Mouse (Mus musculus) cerebellum, adult 2 months (tissue): ENCODE measurements around the gene AA986860. TPM values are rescaled to one million over a fixed set of nuclear protein-coding genes. Genes with fewer than 3 reads are reported as not detected.

Experiments used
- DNase-seq, 2 experiments: peaks; one replicate each; pipeline ENCODE4 v3.0.0; 2021
- H3K27ac ChIP-seq: fragments of 200-500 bp; 2 replicates; pipeline ENCODE4 v1.5.1; 2012; ENCODE audit warnings: low read length, control low read depth, inconsistent platforms; ENCODE audit not compliant: insufficient read depth
- H3K27me3 ChIP-seq: fragments of 200-500 bp; 2 replicates; pipeline ENCODE4 v1.6.1; 2012; ENCODE audit warnings: inconsistent platforms, mild to moderate bottlenecking, low read length, moderate library complexity; ENCODE audit not compliant: control insufficient read depth, insufficient read depth
- H3K4me1 ChIP-seq: fragments of 200-500 bp; 2 replicates; pipeline ENCODE4 v1.6.1; 2011; ENCODE audit warnings: low read length; ENCODE audit not compliant: control insufficient read depth, insufficient read depth
- H3K4me3 ChIP-seq: fragments of 200-500 bp; replicated peaks from 2 replicates; pipeline ENCODE3; 2011; ENCODE audit warnings: mild to moderate bottlenecking, low read depth, low read length, control low read depth; ENCODE audit not compliant: insufficient read depth
- CTCF ChIP-seq: fragments of 200-500 bp; IDR thresholded peaks from 2 replicates; pipeline ENCODE4 v1.5.1; 2011; ENCODE audit warnings: low read depth, mild to moderate bottlenecking, control low read depth, low read length, moderate library complexity, borderline replicate concordance; ENCODE audit not compliant: insufficient read depth
- POLR2A ChIP-seq: fragments of 200-500 bp; IDR thresholded peaks from 2 replicates; pipeline ENCODE4 v1.6.1; 2011; ENCODE audit warnings: low read length, control low read depth, borderline replicate concordance; ENCODE audit not compliant: insufficient read depth
- WGBS: fragments of 180-500 bp; shearing (Covaris S2); methylation state at CpG from one replicate; pipeline ENCODE4 v1.1.7; 2018; 5-methylcytosine and 5-hydroxymethylcytosine counted together
- polyA plus RNA-seq: library from polyadenylated mRNA; depleted of rRNA; stranded (reverse); fragments of >200 nt; gene quantifications from 2 replicates; pipeline ENCODE4 v1.2.3, GENCODE M21; 2012

The AA986860 gene
- polyA plus RNA-seq, 1 experiment: 2.9 TPM

DNA sequence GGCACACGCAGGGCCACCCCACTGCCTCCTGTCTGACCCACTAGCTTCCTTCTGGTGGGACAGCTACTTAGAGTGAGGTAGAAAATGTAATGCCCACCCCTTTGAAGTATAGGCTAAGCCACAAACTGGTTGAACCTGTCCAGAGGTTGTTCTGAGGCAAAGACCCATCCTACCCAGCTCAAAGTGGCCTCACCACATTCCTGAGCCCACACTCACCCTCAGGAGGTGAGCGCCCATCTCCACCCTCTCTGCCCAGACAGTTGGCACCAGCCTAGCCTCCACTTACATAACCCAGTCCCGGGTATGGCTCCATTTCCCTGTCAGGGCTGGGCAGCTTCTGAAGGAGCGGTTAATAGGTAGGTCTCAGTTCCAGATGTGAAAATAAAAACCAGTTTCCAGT is 38.7 kb downstream of the AA986860 start:
- WGBS: 87% methylated on average over 4 of the region's 4 CpGs
- DNase-seq: no peak
- no peaks in the 10 kb centered on the region for H3K4me1 ChIP-seq
- no peak overlapping the region for H3K27ac ChIP-seq
- no peaks in the 10 kb centered on the region for H3K27me3 ChIP-seq
- no peak for TF ChIP-seq POLR2A
- no peak for TF ChIP-seq CTCF
- H3K4me3 ChIP-seq: no peak overlapping the region

DNA sequence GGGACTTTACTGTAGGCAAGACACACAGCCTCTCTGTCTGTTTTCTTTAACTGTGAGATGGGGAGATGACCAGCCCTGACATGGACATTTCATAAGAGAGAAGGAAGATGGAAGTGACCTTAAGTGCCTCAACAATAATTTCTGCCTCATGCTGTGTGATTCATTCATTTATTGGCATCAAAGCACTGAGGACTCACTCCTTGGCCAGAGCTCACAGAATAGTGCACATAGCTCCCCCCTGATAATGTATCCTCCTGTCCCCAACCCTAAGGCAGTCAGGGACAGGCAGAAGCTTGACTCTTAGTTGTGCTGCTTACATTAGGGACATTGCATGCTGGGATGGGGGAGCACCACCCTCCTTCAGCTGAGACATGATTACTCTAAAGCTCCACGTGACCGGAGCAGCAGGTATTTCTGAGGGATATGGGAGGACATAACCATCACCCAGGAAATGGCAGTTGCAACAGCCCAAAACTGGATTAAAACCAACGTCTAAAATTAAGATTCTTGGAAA is 39.3 kb downstream of the AA986860 start:
- DNase-seq: no peak
- H3K4me1 ChIP-seq: no peaks in the 10 kb centered on the region
- H3K4me3 ChIP-seq: no peak overlapping the region
- no peaks in the 10 kb centered on the region for H3K27me3 ChIP-seq
- WGBS: 69% methylated on average over 3 of the region's 3 CpGs
- H3K27ac ChIP-seq: no peak overlapping the region
- TF ChIP-seq CTCF (no peak), POLR2A (no peak)

DNA sequence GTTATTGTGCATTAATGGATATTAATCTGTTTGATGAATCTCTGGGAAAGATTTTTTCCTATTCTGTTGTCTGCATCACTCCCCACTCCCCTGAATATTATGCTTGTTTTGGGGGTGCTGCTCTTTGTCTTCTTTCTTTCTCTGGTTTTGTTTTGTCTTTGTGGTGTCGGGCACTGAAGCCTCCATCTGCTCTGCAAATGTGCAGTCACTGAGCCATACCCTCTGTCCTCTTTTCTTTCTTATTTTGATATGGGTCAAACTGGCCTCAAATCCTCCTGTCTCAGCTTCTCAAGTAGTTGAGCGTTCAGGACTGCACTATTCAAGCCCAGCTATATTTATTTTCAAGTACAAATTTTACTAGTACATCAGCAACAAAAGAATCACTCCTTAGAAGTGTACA is 43.5 kb downstream of the AA986860 start:
- H3K4me1 ChIP-seq: no peaks in the 10 kb centered on the region
- no peak for DNase-seq
- WGBS: 56% methylated on average over 2 of the region's 2 CpGs
- no peak overlapping the region for H3K27ac ChIP-seq
- no peak overlapping the region for H3K4me3 ChIP-seq
- H3K27me3 ChIP-seq: no peaks in the 10 kb centered on the region
- no peak for TF ChIP-seq CTCF
- TF ChIP-seq POLR2A: no peak

DNA sequence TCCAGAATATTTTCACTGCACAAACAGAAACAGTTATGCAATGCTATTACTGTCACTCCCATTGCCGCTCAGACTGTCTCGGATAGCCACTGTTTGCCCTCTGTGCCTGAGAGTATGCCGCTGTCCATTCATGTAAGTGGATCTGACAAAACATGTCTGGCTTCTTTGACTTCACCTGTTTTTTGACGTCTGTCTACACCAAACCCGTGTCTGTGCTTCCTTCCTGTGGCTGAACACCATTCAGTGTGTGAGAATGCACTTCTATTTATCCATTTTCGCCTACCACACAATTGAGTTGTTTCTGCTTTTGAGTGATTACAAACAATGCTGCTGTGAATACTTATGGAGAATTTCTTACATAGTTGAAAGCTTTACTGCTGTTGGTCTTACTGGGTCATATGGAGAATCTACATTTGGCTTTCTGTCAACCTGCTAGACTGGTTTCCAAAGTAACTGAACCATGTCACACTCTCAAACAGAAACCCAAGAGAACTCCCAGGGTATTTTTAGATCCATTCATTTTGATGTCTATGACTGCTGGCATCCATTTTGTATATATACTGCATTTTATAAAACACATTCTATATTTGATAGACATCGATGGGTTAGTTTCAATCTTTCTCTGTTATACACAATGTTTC is 44.0 kb downstream of the AA986860 start:
- 87% methylated on average over 7 of the region's 7 CpGs for WGBS

DNA sequence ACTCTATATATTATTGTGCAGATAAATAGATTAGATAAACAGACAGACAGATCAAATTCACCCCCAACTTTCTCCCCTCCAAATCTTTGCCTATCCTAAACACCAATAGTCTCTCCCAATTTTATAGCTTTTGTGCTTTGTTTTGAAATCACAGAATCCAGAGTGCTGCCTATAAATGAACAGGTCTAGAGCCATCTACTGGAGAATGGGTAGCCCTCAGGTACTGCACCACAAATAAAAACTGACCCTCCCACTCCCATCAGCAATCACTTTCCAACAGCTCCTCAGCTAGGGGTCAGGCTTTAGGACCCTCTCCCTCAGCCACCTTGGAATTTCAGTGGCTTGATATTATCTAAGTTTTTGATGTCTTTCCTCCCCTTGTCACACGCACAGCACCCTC is 44.9 kb downstream of the AA986860 start:
- Histone ChIP-seq H3K4me3 (no peak overlapping the region), H3K4me1 (no peaks in the 10 kb centered on the region), H3K27me3 (no peaks in the 10 kb centered on the region), H3K27ac (no peak overlapping the region)
- no peak for DNase-seq
- TF ChIP-seq CTCF: peak; percentile 17; the same call in 1 of the 2 replicates
- TF ChIP-seq POLR2A: no peak
- 79% methylated on average over 1 of the region's 1 CpGs for WGBS

More for the DNA sequence above, 44.0 kb downstream of the AA986860 start:
- no peak for DNase-seq
- H3K4me1 ChIP-seq: no peaks in the 10 kb centered on the region
- H3K4me3 ChIP-seq: no peak overlapping the region
- TF ChIP-seq POLR2A: no peak
- no peak for TF ChIP-seq CTCF
- H3K27ac ChIP-seq: no peak overlapping the region
- H3K27me3 ChIP-seq: no peaks in the 10 kb centered on the region

DNA sequence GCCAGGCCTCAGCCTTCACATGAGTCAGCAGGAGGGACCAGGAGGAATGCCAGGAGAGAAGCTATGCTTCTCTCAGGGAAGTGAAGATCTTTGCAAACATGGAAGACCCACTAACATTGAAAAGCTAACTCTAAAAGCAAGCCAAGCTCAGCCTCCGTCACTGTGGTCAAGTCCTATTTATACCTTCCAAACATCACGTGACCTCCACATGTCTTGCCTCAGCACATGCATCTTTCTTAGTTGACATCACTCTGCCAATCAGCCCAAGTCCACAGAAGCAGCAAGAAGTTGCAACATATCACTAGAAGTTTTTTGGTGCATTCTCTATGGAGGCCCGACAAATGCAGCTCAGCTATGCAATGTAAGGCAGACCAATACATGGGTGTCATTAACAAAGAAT is 48.1 kb downstream of the AA986860 start:
- no peak overlapping the region for H3K4me3 ChIP-seq
- DNase-seq: no peak
- no peaks in the 10 kb centered on the region for H3K27me3 ChIP-seq
- no peaks in the 10 kb centered on the region for H3K4me1 ChIP-seq
- 93% methylated on average over 3 of the region's 3 CpGs for WGBS
- TF ChIP-seq CTCF (no peak), POLR2A (no peak)
- H3K27ac ChIP-seq: no peak overlapping the region

DNA sequence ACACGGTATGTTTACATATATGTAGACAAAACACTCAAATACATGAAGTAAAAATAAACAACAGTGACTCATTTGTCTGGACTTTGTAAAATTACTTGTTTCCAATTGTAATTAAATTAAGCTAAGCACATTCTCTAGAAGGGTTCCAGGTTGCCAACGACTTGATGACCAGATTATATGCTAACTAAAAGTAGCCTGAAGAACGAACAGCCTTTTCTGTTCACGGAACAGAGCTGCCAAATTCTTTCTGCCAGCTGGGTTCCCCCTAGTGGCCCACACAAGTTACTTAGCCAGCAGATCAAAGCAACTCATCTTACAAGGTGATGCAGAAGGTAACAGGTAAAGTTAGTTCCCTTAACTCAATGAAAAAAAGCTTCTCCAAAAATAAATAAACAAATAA is 52.3 kb downstream of the AA986860 start:
- peak in 1 of 2 experiments; percentile 25 for DNase-seq
- TF ChIP-seq POLR2A (no peak), CTCF (peak; percentile 50; the same call in 1 of the 2 replicates)
- H3K4me3 ChIP-seq: no peak overlapping the region
- no peaks in the 10 kb centered on the region for H3K4me1 ChIP-seq
- no peak overlapping the region for H3K27ac ChIP-seq
- H3K27me3 ChIP-seq: no peaks in the 10 kb centered on the region
- WGBS: 23% methylated on average over 4 of the region's 4 CpGs

DNA sequence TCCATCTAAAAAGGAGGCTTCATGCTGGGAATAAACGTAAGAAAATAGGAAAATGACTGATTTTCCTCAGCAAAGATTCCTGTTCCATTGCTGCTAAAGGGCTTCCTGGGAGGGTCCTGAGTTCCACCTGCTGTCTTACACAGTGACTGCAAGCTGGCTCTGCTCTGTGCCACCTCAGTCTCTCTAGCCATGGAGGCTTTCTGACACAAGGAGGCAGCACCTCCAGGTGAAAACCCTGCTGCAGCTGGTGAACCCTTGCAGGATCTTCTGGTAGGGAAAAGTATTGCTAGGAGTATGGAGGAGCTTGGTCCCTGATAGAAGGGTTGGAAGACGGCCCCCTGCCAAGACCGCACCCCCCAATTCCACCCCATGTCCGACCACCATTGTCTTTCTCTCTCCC is 55.2 kb downstream of the AA986860 start:
- WGBS: 46% methylated on average over 4 of the region's 4 CpGs
- H3K27ac ChIP-seq: no peak overlapping the region
- no peak for DNase-seq
- H3K4me1 ChIP-seq: no peaks in the 10 kb centered on the region
- H3K4me3 ChIP-seq: no peak overlapping the region
- no peak for TF ChIP-seq CTCF
- no peak for TF ChIP-seq POLR2A
- H3K27me3 ChIP-seq: no peaks in the 10 kb centered on the region
